Mouse (Mus musculus) mouse embryonic stem cell (cell line): ENCODE data around the gene Pes1.
"Not testable (repeated sequence)": the region's sequence is repeated elsewhere in the genome, so short reads cannot be mapped to it uniquely, and the experiment has no call there.

ENCODE experiments used
- in situ Hi-C, 2 experiments: fragments of 300-500 bp; cut with MboI; formaldehyde crosslinking; loops; 1 replicate in 1 of 2; 3 replicates in 1 of 2; pipeline ENCODE4 v1.14.3; 2019 to 2020; ENCODE audit warnings: low sequenced_read_pairs in 2 of 2, low pct_unique_long_range_greater_than_20kb in 1 of 2, mixed read lengths in 1 of 2; ENCODE audit not compliant: unreplicated experiment in 1 of 2

Gene Pes1

GRCm38 (mm10) chr11:3963610-3964415 is at the start of gene Pes1:
Gene Pes1, plus strand, starts transcription at chr11:3963975.
- in situ Hi-C loops, result no loop called here

- in situ Hi-C loops, result no loop called here
Measured at GRCm38 (mm10) chr11:3914109-3914840, 49.5 kb upstream of the Pes1 start, which contains the start of gene Slc35e4. Gene Slc35e4, minus strand, starts transcription at chr11:3914664.

- in situ Hi-C loops, result no loop called here
Measured at GRCm38 (mm10) chr11:3918738-3919137, 45.0 kb upstream of the Pes1 start.

GRCm38 (mm10) chr11:3920476-3920875 is 43.3 kb upstream of the Pes1 start:
- in situ Hi-C loops, result no loop called here

GRCm38 (mm10) chr11:3921281-3921850 is 42.4 kb upstream of the Pes1 start:
- in situ Hi-C loops, result no loop called here

GRCm38 (mm10) chr11:3922115-3922514 is 41.7 kb upstream of the Pes1 start:
- in situ Hi-C loops, result no loop called here

GRCm38 (mm10) chr11:3922731-3923130 is 41.0 kb upstream of the Pes1 start:
- in situ Hi-C loops, result no loop called here

- in situ Hi-C loops, result no loop called here
Measured at GRCm38 (mm10) chr11:3925916-3926315, 37.9 kb upstream of the Pes1 start.

GRCm38 (mm10) chr11:3930019-3930418 is 33.8 kb upstream of the Pes1 start:
- in situ Hi-C loops, result no loop called here

- in situ Hi-C loops, result no loop called here
Measured at GRCm38 (mm10) chr11:3930931-3931330, 32.8 kb upstream of the Pes1 start.

GRCm38 (mm10) chr11:3931511-3932211 is 32.1 kb upstream of the Pes1 start, which contains the start of gene Tcn2:
Gene Tcn2, minus strand, starts transcription at chr11:3932159.
- in situ Hi-C loops, result no loop called here

- in situ Hi-C loops, result no loop called here
Measured at GRCm38 (mm10) chr11:3933756-3934285, 30.0 kb upstream of the Pes1 start.

- in situ Hi-C loops, result no loop called here
Measured at GRCm38 (mm10) chr11:3935135-3935534, 28.6 kb upstream of the Pes1 start.

- in situ Hi-C loops, result no loop called here
Measured at GRCm38 (mm10) chr11:3936318-3936717, 27.5 kb upstream of the Pes1 start.

GRCm38 (mm10) chr11:3937321-3937874 is 26.4 kb upstream of the Pes1 start:
- in situ Hi-C loops, result no loop called here

GRCm38 (mm10) chr11:3941371-3941770 is 22.4 kb upstream of the Pes1 start:
- in situ Hi-C loops, result no loop called here

- in situ Hi-C loops, result no loop called here
Measured at GRCm38 (mm10) chr11:3946386-3946785, 17.4 kb upstream of the Pes1 start.

GRCm38 (mm10) chr11:3954876-3955275 is 8.9 kb upstream of the Pes1 start:
- in situ Hi-C loops, result not testable (repeated sequence)
